Mouse (Mus musculus) intestine, embryonic 16.5 days (tissue): ENCODE measurements around the gene Myt1l. TPM values are rescaled to one million over a fixed set of nuclear protein-coding genes. Genes with fewer than 3 reads are reported as not detected.

ENCODE experiments used
- ATAC-seq: fragments of 200-750 bp; cut with Nextera tagmentation; 2 replicates; pipeline ENCODE4 v1.8.0; 2017; ENCODE audit warnings: moderate TSS enrichment, moderate library complexity
- H3K27ac ChIP-seq: fragments of 300-500 bp; sonication (generic); 2 replicates; pipeline ENCODE4 v1.5.1; 2014; ENCODE audit warnings: mild to moderate bottlenecking, low read length
- H3K27me3 ChIP-seq: fragments of 300-500 bp; sonication (generic); replicated peaks from 2 replicates; pipeline ENCODE4 v1.6.1; 2014; ENCODE audit warnings: low read length, control low read depth, mixed read lengths; ENCODE audit not compliant: control insufficient read depth, insufficient read depth
- H3K36me3 ChIP-seq: fragments of 300-500 bp; sonication (generic); 2 replicates; pipeline ENCODE4 v1.6.1; 2014; ENCODE audit warnings: low read length, control low read depth; ENCODE audit not compliant: control insufficient read depth, insufficient read depth
- H3K4me1 ChIP-seq: fragments of 300-500 bp; sonication (generic); 2 replicates; pipeline ENCODE4 v1.6.1; 2014; ENCODE audit warnings: low read length, control low read depth, mixed read lengths; ENCODE audit not compliant: control insufficient read depth, insufficient read depth
- H3K4me2 ChIP-seq: fragments of 300-500 bp; sonication (generic); 2 replicates; pipeline ENCODE4 v1.6.1; 2014; ENCODE audit warnings: low read depth, low read length, control low read depth
- H3K4me3 ChIP-seq: fragments of 300-500 bp; sonication (generic); 2 replicates; pipeline ENCODE4 v1.5.1; 2014; ENCODE audit warnings: mild to moderate bottlenecking, low read length
- H3K9ac ChIP-seq: fragments of 300-500 bp; sonication (generic); 2 replicates; pipeline ENCODE4 v1.6.1; 2014; ENCODE audit warnings: low read depth, low read length
- H3K9me3 ChIP-seq: fragments of 300-500 bp; sonication (generic); 2 replicates; pipeline ENCODE4 v1.6.1; 2016; ENCODE audit warnings: low read length, control low read depth; ENCODE audit not compliant: control insufficient read depth
- WGBS: fragments of 180-500 bp; shearing (Covaris S2); extraction: QIAGEN DNeasy Blood & Tissue Kit; methylation state at CpG from one replicate; pipeline ENCODE4 v1.1.7; 2014; 5-methylcytosine and 5-hydroxymethylcytosine counted together
- polyA plus RNA-seq: library from polyadenylated mRNA; unstranded; fragments of >200 nt; fragmentation: Nextera tagmentation; extraction: Ambion mirVana; gene quantifications from 2 replicates; pipeline ENCODE4 v1.2.1, GENCODE M21; 2015

Gene Myt1l
- polyA plus RNA-seq, 1 experiment from 2014 or later = 3.3 TPM

- no peaks in the 10 kb centered on the region for H3K36me3 ChIP-seq
- 58% methylated on average over 7 of the region's 7 CpGs for WGBS
- no peak overlapping the region for H3K9ac ChIP-seq
- ATAC-seq = peak; percentile 87
- H3K4me3 ChIP-seq = no peak overlapping the region
- no peaks in the 10 kb centered on the region for H3K4me1 ChIP-seq
- H3K27me3 ChIP-seq = no peaks in the 10 kb centered on the region
- no peak overlapping the region for H3K4me2 ChIP-seq
- no peak overlapping the region for H3K27ac ChIP-seq
- no peaks in the 10 kb centered on the region for H3K9me3 ChIP-seq
Observed at GRCm38 (mm10) chr12:29671984-29672383, 143.8 kb downstream of the Myt1l start.

DNA sequence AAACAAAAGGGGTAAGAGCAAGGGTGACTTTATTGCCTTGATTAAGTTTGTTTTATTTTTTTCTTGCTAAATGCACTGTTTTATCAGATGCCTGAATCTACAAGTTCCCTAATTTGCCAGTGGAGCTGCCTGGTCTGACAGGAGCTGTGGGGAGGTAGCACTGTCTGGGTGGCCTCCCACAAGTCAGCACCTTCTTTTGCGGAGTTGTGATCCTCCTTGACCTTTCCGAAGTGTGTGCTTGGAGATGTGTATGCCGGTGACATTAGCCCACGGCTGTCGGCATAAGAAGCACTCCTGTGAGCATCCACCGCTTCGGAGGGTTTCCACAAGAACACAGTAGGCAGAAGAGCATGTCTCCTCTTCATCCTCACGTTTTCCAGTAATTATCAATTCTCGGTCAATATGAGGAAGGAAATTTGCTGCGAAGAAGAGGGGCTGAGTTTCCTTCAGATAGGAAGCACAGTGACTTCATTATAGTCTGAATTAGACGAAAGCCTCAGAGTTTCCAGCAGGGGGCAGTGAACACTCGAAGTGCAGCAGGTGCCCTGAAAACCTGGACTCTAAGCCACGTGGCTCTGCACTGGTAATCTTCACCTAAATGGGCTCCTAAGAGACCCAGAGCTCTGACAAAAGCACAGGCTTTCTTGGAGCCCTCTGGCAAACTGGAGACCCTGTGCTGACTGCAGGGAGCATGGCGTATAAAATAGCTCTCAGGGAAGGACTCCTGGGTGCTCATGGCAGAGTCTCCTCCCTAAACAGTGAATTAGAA lies 147.6 kb downstream of the Myt1l start:
- H3K36me3 ChIP-seq = no peaks in the 10 kb centered on the region
- no peak overlapping the region for H3K4me3 ChIP-seq
- WGBS = 48% methylated on average over 14 of the region's 14 CpGs
- ATAC-seq = 0 out of 2 replicates have a peak, but pooled peaks have one; percentile 28
- H3K9ac ChIP-seq = no peak overlapping the region
- H3K4me2 ChIP-seq = no peak overlapping the region
- no peak overlapping the region for H3K27ac ChIP-seq
- no peaks in the 10 kb centered on the region for H3K4me1 ChIP-seq
- no peaks in the 10 kb centered on the region for H3K27me3 ChIP-seq
- H3K9me3 ChIP-seq = no peaks in the 10 kb centered on the region

- Histone ChIP-seq H3K4me2 (no peak overlapping the region), H3K9ac (no peak overlapping the region), H3K4me3 (no peak overlapping the region), H3K9me3 (no peaks in the 10 kb centered on the region), H3K36me3 (no peaks in the 10 kb centered on the region), H3K4me1 (no peaks in the 10 kb centered on the region), H3K27me3 (no peaks in the 10 kb centered on the region), H3K27ac (no peak overlapping the region)
- 77% methylated on average over 8 of the region's 8 CpGs for WGBS
- ATAC-seq = no peak
Observed at GRCm38 (mm10) chr12:29682384-29682783, 154.2 kb downstream of the Myt1l start.

DNA sequence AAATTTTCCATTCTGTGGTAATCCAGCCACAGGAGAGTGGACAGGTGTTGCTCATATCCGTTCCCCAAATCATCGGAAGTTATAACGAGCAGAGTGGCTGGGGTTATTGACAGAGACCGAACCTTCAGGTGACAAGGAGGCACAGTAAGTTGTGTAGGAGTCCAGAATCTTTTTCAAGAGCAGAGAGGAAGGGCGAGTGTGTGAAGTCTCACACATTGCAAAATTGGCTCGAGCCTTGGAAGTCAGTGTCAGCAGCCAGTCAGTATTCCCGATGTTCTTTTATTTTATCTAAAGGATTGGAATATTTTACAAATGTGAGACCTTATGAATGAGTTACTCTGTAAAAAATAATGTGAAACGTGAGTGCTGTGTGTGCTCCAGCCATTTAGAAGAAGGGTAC lies 154.8 kb downstream of the Myt1l start:
- Histone ChIP-seq H3K4me3 (no peak overlapping the region), H3K4me2 (no peak overlapping the region), H3K4me1 (no peaks in the 10 kb centered on the region), H3K27me3 (no peaks in the 10 kb centered on the region), H3K36me3 (no peaks in the 10 kb centered on the region), H3K9ac (no peak overlapping the region), H3K27ac (no peak overlapping the region), H3K9me3 (no peaks in the 10 kb centered on the region)
- ATAC-seq = no peak
- 87% methylated on average over 8 of the region's 8 CpGs for WGBS

GRCm38 (mm10) chr12:29686241-29686640 lies 158.1 kb downstream of the Myt1l start:
- Histone ChIP-seq H3K27ac (no peak overlapping the region), H3K4me1 (no peaks in the 10 kb centered on the region), H3K4me2 (no peak overlapping the region), H3K4me3 (no peak overlapping the region), H3K9me3 (no peaks in the 10 kb centered on the region), H3K36me3 (no peaks in the 10 kb centered on the region), H3K9ac (no peak overlapping the region), H3K27me3 (no peaks in the 10 kb centered on the region)
- no peak for ATAC-seq
- 68% methylated on average over 8 of the region's 8 CpGs for WGBS

DNA sequence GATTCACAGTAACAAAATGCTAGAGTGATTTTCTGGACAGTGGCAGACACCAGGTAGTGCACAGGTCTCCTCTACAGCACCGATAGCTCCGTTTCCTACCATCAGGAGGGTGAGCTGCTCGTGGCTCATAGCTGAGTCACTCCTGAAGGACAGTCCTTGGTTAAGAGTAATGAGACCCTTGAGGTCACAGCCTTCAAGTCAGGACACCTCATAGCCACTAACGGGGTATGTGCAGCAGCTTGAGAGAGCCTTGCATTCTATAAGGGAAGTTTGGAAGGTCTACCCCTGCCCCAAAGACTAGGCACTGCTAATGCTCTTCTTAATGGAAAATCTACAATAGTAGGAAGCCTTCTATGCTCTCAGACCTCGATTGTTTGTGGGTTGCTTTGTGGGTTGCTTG lies 163.4 kb downstream of the Myt1l start:
- Histone ChIP-seq H3K4me1 (no peaks in the 10 kb centered on the region), H3K27me3 (no peaks in the 10 kb centered on the region), H3K9me3 (no peaks in the 10 kb centered on the region), H3K36me3 (no peaks in the 10 kb centered on the region), H3K4me2 (no peak overlapping the region), H3K27ac (no peak overlapping the region), H3K9ac (no peak overlapping the region), H3K4me3 (no peak overlapping the region)
- ATAC-seq = no peak
- WGBS = 77% methylated on average over 5 of the region's 5 CpGs

- Histone ChIP-seq H3K4me2 (no peak overlapping the region), H3K36me3 (no peaks in the 10 kb centered on the region), H3K9ac (no peak overlapping the region), H3K9me3 (no peaks in the 10 kb centered on the region), H3K4me3 (no peak overlapping the region), H3K27ac (no peak overlapping the region), H3K4me1 (no peaks in the 10 kb centered on the region), H3K27me3 (no peaks in the 10 kb centered on the region)
- ATAC-seq = no peak
- WGBS = 33% methylated on average over 2 of the region's 2 CpGs
Observed at GRCm38 (mm10) chr12:29695194-29695593, 167.0 kb downstream of the Myt1l start.

DNA sequence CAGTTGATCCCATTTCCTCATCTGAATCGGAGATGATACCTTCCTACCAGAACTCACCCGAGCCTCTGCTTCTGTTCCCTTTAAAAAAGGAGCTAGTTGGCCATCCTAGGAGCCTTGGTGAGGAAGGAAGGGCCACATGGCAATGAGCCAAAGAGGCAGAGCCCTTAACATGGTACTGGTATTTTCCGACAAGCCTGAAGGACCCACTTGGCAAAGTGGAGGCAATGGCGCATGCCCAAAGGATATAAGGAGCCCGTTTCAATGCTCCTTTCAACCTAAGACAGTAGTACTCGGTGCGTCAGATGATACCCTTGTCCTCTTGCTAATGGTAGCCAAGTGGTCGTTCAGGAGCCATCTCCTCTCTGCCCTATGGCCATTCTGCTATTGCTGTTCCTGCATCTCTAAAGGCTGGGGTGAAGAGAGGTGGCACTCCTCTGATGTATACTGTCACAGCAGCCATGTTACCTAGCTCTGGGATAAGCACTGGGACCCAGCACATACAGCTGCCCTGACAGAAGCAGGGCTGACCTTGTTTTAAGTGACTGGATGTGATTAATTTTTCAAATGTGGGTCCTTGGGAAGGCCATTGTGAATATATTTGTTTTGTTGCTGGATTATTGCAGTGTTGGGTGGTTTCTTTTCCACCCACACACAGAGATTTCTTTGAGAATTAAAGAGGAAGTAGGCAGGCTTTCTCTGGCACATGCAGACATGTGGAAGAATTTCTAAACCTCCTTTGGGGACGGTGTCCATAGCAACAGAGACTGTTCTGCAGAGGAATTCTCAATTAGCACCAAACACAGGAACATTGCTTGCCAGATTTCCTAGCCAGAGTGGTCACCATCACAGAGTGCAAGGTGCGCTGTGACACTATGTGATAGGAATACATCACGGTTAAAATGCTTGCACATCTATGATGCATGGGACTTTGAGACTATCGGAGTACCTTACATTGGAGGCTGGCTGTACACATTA lies 169.6 kb downstream of the Myt1l start:
- WGBS = 80% methylated on average over 12 of the region's 12 CpGs
- no peak overlapping the region for H3K9ac ChIP-seq
- H3K4me1 ChIP-seq = no peaks in the 10 kb centered on the region
- H3K36me3 ChIP-seq = no peaks in the 10 kb centered on the region
- no peaks in the 10 kb centered on the region for H3K27me3 ChIP-seq
- no peak overlapping the region for H3K4me2 ChIP-seq
- no peaks in the 10 kb centered on the region for H3K9me3 ChIP-seq
- no peak overlapping the region for H3K27ac ChIP-seq
- H3K4me3 ChIP-seq = no peak overlapping the region
- no peak for ATAC-seq

DNA sequence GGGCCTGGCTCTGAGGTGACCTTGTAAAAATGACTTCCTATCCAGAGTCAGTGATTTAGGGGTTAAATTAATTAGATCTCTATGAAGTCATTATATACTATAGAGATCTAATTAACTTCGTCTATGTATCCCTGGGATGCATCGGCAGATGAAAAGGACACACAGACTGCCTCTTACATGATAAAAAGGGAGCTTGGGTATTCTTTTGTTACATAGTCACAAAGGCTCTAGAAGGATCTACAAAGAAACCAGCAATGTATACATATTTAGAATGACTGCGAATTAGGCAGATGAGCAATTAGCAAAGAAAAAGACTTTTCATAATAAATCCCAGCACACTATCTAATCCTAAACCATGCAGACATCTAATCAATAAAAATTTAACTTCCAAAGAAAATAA lies 170.4 kb downstream of the Myt1l start:
- no peak overlapping the region for H3K9ac ChIP-seq
- H3K27me3 ChIP-seq = no peaks in the 10 kb centered on the region
- H3K27ac ChIP-seq = no peak overlapping the region
- no peak overlapping the region for H3K4me3 ChIP-seq
- WGBS = 65% methylated on average over 3 of the region's 3 CpGs
- no peak overlapping the region for H3K4me2 ChIP-seq
- H3K36me3 ChIP-seq = no peaks in the 10 kb centered on the region
- no peaks in the 10 kb centered on the region for H3K9me3 ChIP-seq
- H3K4me1 ChIP-seq = no peaks in the 10 kb centered on the region
- ATAC-seq = no peak
